Mouse (Mus musculus) cortical plate, adult 2 months (tissue): ENCODE results near the gene Zkscan17.

Experiments
- CTCF ChIP-seq: fragments of 200-500 bp; IDR thresholded peaks from 2 replicates; pipeline ENCODE4 v1.5.1; 2011; ENCODE audit warnings: mild to moderate bottlenecking, control low read depth, low read length; ENCODE audit not compliant: insufficient read depth; ENCODE audit errors: extremely low read depth
- POLR2A ChIP-seq: fragments of 200-500 bp; IDR thresholded peaks from 2 replicates; pipeline ENCODE4 v1.6.1; 2011; ENCODE audit warnings: mild to moderate bottlenecking, low read length, control low read depth; ENCODE audit not compliant: insufficient read depth; ENCODE audit errors: extremely low read depth

DNA sequence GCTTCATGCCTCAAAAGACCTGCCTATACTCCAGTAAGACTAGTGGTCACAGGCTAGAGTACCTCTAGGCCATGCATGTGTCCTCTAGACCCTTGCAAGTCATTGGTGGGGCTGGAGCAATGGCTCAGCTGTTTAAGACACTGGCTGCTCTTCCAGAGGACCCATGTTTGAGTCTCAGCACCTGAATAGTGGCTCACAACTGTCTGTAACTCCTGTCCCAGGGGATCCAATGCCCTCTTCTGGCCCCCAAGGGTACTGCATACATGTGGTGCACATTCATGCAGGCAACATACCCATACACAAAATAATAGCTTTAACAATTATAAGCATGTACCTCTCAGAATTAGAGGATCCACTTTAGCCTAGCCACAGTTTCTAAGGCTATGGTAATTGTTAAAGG, 83.4 kb downstream of the Zkscan17 start:
- no peak for TF ChIP-seq POLR2A
- no peak for TF ChIP-seq CTCF
